Mouse (Mus musculus): Measurements from ENCODE around the gene Gm10638.

- TF ChIP-seq CTCF (IDR thresholded peaks at IDR 0.05; ENCODE audit: control insufficient read depth, insufficient read depth, insufficient read length) (no peak), MYOD1 (IDR thresholded peaks at IDR 0.05; ENCODE audit: control insufficient read depth, insufficient read length, low read depth) (no peak), MYOG (IDR thresholded peaks at IDR 0.05; ENCODE audit: control insufficient read depth, extremely low read depth, insufficient read length) (no peak)
Observed at GRCm38 (mm10) chr8:86765669-86766068, 20.2 kb downstream of the Gm10638 start.
